Mouse (Mus musculus) heart, embryonic 12.5 days (tissue): Measurements from ENCODE around the gene Arl9. TPM values are rescaled to one million over a fixed set of nuclear protein-coding genes. Genes with fewer than 3 reads are reported as not detected.
A peak's percentile ranks its signal among the peaks of the same experiment; 100 is the strongest.
"Not testable (repeated sequence)": the region's sequence is repeated elsewhere in the genome, so short reads cannot be mapped to it uniquely, and the experiment has no call there.

ENCODE experiments used
- ATAC-seq: fragments of 200-750 bp; cut with Nextera tagmentation; 2 replicates; pipeline ENCODE4 v1.8.0; 2017; ENCODE audit warnings: moderate TSS enrichment, moderate library complexity; ENCODE audit not compliant: insufficient number of reproducible peaks, low FRiP score
- H3K27ac ChIP-seq: fragments of 300-500 bp; sonication (generic); 2 replicates; pipeline ENCODE4 v1.5.1; 2016; ENCODE audit warnings: mild to moderate bottlenecking, moderate library complexity; ENCODE audit not compliant: poor library complexity, severe bottlenecking
- H3K27me3 ChIP-seq: fragments of 300-500 bp; sonication (generic); replicated peaks from 2 replicates; pipeline ENCODE4 v1.6.1; 2016; ENCODE audit warnings: mild to moderate bottlenecking, moderate library complexity
- H3K36me3 ChIP-seq: fragments of 300-500 bp; sonication (generic); 2 replicates; pipeline ENCODE4 v1.6.1; 2016; ENCODE audit warnings: mild to moderate bottlenecking, moderate library complexity
- H3K4me1 ChIP-seq: fragments of 300-500 bp; sonication (generic); replicated peaks from 2 replicates; pipeline ENCODE4 v1.6.1; 2016; ENCODE audit warnings: mild to moderate bottlenecking
- H3K4me2 ChIP-seq: fragments of 300-500 bp; sonication (generic); 2 replicates; pipeline ENCODE4 v1.6.1; 2016; ENCODE audit warnings: mild to moderate bottlenecking, moderate library complexity
- H3K4me3 ChIP-seq: fragments of 300-500 bp; sonication (generic); 2 replicates; pipeline ENCODE4 v1.5.1; 2016; ENCODE audit warnings: mild to moderate bottlenecking
- H3K9ac ChIP-seq: fragments of 300-500 bp; sonication (generic); 2 replicates; pipeline ENCODE4 v1.6.1; 2016; ENCODE audit warnings: mild to moderate bottlenecking, moderate library complexity
- H3K9me3 ChIP-seq: fragments of 300-500 bp; sonication (generic); replicated peaks from 2 replicates; pipeline ENCODE4 v1.6.1; 2016; ENCODE audit warnings: mild to moderate bottlenecking, moderate library complexity
- WGBS: fragments of 180-500 bp; shearing (Covaris S2); methylation state at CpG from one replicate; pipeline ENCODE4 v1.1.7; 2016; 5-methylcytosine and 5-hydroxymethylcytosine counted together
- polyA plus RNA-seq: library from polyadenylated mRNA; unstranded; fragments of >200 nt; fragmentation: Nextera tagmentation; extraction: Ambion mirVana; gene quantifications from 2 replicates; pipeline ENCODE4 v1.2.1, GENCODE M21; 2016

Arl9 gene
- polyA plus RNA-seq = not detected in 2 replicates

GRCm38 (mm10) chr5:77004051-77004821, at the start of gene Arl9:
Gene Arl9, plus strand, starts transcription at chr5:77004055.
- WGBS = 97% methylated on average over 6 of the region's 6 CpGs
- Histone ChIP-seq H3K4me3 (no peak within 1 kb of the TSS), H3K27ac (no peak within 1 kb of the TSS), H3K4me2 (no peak within 1 kb of the TSS), H3K36me3 (peaks cover 21% of the 10 kb centered on the region), H3K4me1 (no peaks in the 10 kb centered on the region), H3K9ac (no peak within 1 kb of the TSS), H3K27me3 (no peaks in the 10 kb centered on the region), H3K9me3 (no peaks in the 10 kb centered on the region)
- no peak for ATAC-seq

- H3K27me3 ChIP-seq = no peaks in the 10 kb centered on the region
- peaks cover 48% of the 10 kb centered on the region for H3K36me3 ChIP-seq
- no peak overlapping the region for H3K27ac ChIP-seq
- 76% methylated on average over 6 of the region's 6 CpGs for WGBS
- ATAC-seq = no peak
- no peak overlapping the region for H3K4me3 ChIP-seq
- peaks cover 36% of the 10 kb centered on the region for H3K4me1 ChIP-seq
- H3K9me3 ChIP-seq = no peaks in the 10 kb centered on the region
- H3K9ac ChIP-seq = 0 out of 2 replicates have a peak overlapping the region, but pooled peaks have one; percentile 36
- 0 out of 2 replicates have a peak overlapping the region, but pooled peaks have one; percentile 10 for H3K4me2 ChIP-seq
These were observed 49.5 kb upstream of the Arl9 start for GRCm38 (mm10) chr5:76954271-76954900.

- Histone ChIP-seq H3K4me1 (peaks cover 30% of the 10 kb centered on the region), H3K9me3 (no peaks in the 10 kb centered on the region), H3K4me3 (no peak overlapping the region), H3K36me3 (peaks cover 59% of the 10 kb centered on the region), H3K27me3 (no peaks in the 10 kb centered on the region), H3K27ac (peak overlapping the region; percentile 53), H3K4me2 (no peak overlapping the region), H3K9ac (no peak overlapping the region)
- no peak for ATAC-seq
- WGBS = 70% methylated on average over 4 of the region's 4 CpGs
These were observed 48.4 kb upstream of the Arl9 start for GRCm38 (mm10) chr5:76955474-76955873.

- no peak overlapping the region for H3K4me3 ChIP-seq
- no peak for ATAC-seq
- H3K36me3 ChIP-seq = peaks cover 81% of the 10 kb centered on the region
These were observed 45.9 kb upstream of the Arl9 start for GRCm38 (mm10) chr5:76957954-76958353.

GRCm38 (mm10) chr5:76959587-76959986, 44.3 kb upstream of the Arl9 start:
- Histone ChIP-seq H3K4me3 (no peak overlapping the region), H3K36me3 (peaks cover 91% of the 10 kb centered on the region), H3K27ac (no peak overlapping the region), H3K9me3 (no peaks in the 10 kb centered on the region), H3K9ac (no peak overlapping the region), H3K4me2 (no peak overlapping the region), H3K27me3 (no peaks in the 10 kb centered on the region), H3K4me1 (peaks cover 11% of the 10 kb centered on the region)
- no peak for ATAC-seq
- WGBS = 93% methylated on average over 5 of the region's 5 CpGs

More at GRCm38 (mm10) chr5:76957954-76958353, 45.9 kb upstream of the Arl9 start:
- Histone ChIP-seq H3K4me2 (no peak overlapping the region), H3K9me3 (no peaks in the 10 kb centered on the region), H3K27me3 (no peaks in the 10 kb centered on the region), H3K4me1 (peaks cover 25% of the 10 kb centered on the region), H3K9ac (no peak overlapping the region), H3K27ac (no peak overlapping the region)
- 90% methylated on average over 1 of the region's 1 CpGs for WGBS

- WGBS = 81% methylated on average over 11 of the region's 11 CpGs
- Histone ChIP-seq H3K4me3 (no peak overlapping the region), H3K27ac (no peak overlapping the region)
These were observed 41.3 kb upstream of the Arl9 start for GRCm38 (mm10) chr5:76962545-76962944.

GRCm38 (mm10) chr5:76964651-76965050, 39.2 kb upstream of the Arl9 start:
- 87% methylated on average over 3 of the region's 3 CpGs for WGBS
- no peaks in the 10 kb centered on the region for H3K9me3 ChIP-seq
- H3K27me3 ChIP-seq = no peaks in the 10 kb centered on the region
- no peaks in the 10 kb centered on the region for H3K4me1 ChIP-seq
- no peak overlapping the region for H3K4me2 ChIP-seq
- H3K4me3 ChIP-seq = no peak overlapping the region
- H3K9ac ChIP-seq = no peak overlapping the region
- no peak overlapping the region for H3K27ac ChIP-seq
- peaks cover 84% of the 10 kb centered on the region for H3K36me3 ChIP-seq
- ATAC-seq = no peak

More at GRCm38 (mm10) chr5:76962545-76962944, 41.3 kb upstream of the Arl9 start:
- H3K9ac ChIP-seq = no peak overlapping the region
- H3K36me3 ChIP-seq = peaks cover 87% of the 10 kb centered on the region
- H3K4me2 ChIP-seq = no peak overlapping the region
- no peaks in the 10 kb centered on the region for H3K9me3 ChIP-seq
- H3K4me1 ChIP-seq = no peaks in the 10 kb centered on the region
- H3K27me3 ChIP-seq = no peaks in the 10 kb centered on the region
- ATAC-seq = no peak

GRCm38 (mm10) chr5:76969250-76969649, 34.6 kb upstream of the Arl9 start:
- WGBS = 81% methylated on average over 5 of the region's 5 CpGs
- ATAC-seq = no peak
- H3K27ac ChIP-seq = no peak overlapping the region
- H3K4me2 ChIP-seq = no peak overlapping the region
- H3K9me3 ChIP-seq = no peaks in the 10 kb centered on the region
- peaks cover 8% of the 10 kb centered on the region for H3K4me1 ChIP-seq
- H3K4me3 ChIP-seq = no peak overlapping the region
- H3K36me3 ChIP-seq = peaks cover 51% of the 10 kb centered on the region
- H3K27me3 ChIP-seq = no peaks in the 10 kb centered on the region
- no peak overlapping the region for H3K9ac ChIP-seq

- H3K4me3 ChIP-seq, H3K27me3 ChIP-seq, ATAC-seq, H3K9ac ChIP-seq, H3K27ac ChIP-seq, H3K9me3 ChIP-seq, H3K4me2 ChIP-seq: not testable (repeated sequence)
- Histone ChIP-seq H3K4me1 (peaks cover 13% of the 10 kb centered on the region), H3K36me3 (peaks cover 38% of the 10 kb centered on the region)
- WGBS = 65% methylated on average over 1 of the region's 1 CpGs
These were observed 32.7 kb upstream of the Arl9 start for GRCm38 (mm10) chr5:76971115-76971514.

GRCm38 (mm10) chr5:76973488-76973887, 30.4 kb upstream of the Arl9 start:
- peaks cover 13% of the 10 kb centered on the region for H3K4me1 ChIP-seq
- H3K9me3 ChIP-seq = no peaks in the 10 kb centered on the region
- peaks cover 37% of the 10 kb centered on the region for H3K36me3 ChIP-seq
- no peak overlapping the region; the same call in 1 of the 2 replicates for H3K9ac ChIP-seq
- peak overlapping the region; percentile 85 for H3K4me2 ChIP-seq
- peak overlapping the region; percentile 86 for H3K4me3 ChIP-seq
- WGBS = 60% methylated on average over 3 of the region's 3 CpGs
- H3K27ac ChIP-seq = no peak overlapping the region
- no peaks in the 10 kb centered on the region for H3K27me3 ChIP-seq
- no peak for ATAC-seq

GRCm38 (mm10) chr5:76974207-76974553, 29.7 kb upstream of the Arl9 start:
- Histone ChIP-seq H3K27me3 (no peaks in the 10 kb centered on the region), H3K4me3 (peak overlapping the region; percentile 86), H3K27ac (no peak overlapping the region), H3K9me3 (no peaks in the 10 kb centered on the region), H3K4me2 (peak overlapping the region; percentile 85), H3K36me3 (peaks cover 35% of the 10 kb centered on the region), H3K4me1 (peaks cover 13% of the 10 kb centered on the region), H3K9ac (peak overlapping the region; percentile 74)
- ATAC-seq = no peak; the same call in 1 of the 2 replicates
- 2% methylated on average over 17 of the region's 17 CpGs for WGBS
